Mouse (Mus musculus) heart, adult 2 months (tissue): ENCODE data around the gene Chl1. TPM values are rescaled to one million over a fixed set of nuclear protein-coding genes. Genes with fewer than 3 reads are reported as not detected.

Source experiments
- DNase-seq, 2 experiments: peaks; one replicate each; pipeline ENCODE4 v3.0.0; 2021
- H3K27ac ChIP-seq: fragments of 200-600 bp; 2 replicates; pipeline ENCODE4 v1.8.1; 2022
- H3K27me3 ChIP-seq: fragments of 200-500 bp; 2 replicates; pipeline ENCODE4 v1.6.1; 2012; ENCODE audit warnings: mild to moderate bottlenecking, low read length, inconsistent platforms, mixed read lengths; ENCODE audit not compliant: control insufficient read depth, insufficient read depth
- H3K36me3 ChIP-seq: fragments of 200-500 bp; 2 replicates; pipeline ENCODE4 v1.6.1; 2012; ENCODE audit warnings: low read length, inconsistent platforms; ENCODE audit not compliant: control insufficient read depth, insufficient read depth
- H3K4me1 ChIP-seq: fragments of 200-500 bp; 2 replicates; pipeline ENCODE4 v1.6.1; 2011; ENCODE audit warnings: low read length; ENCODE audit not compliant: control insufficient read depth, insufficient read depth
- H3K4me3 ChIP-seq: fragments of 200-600 bp; 2 replicates; pipeline ENCODE4 v1.8.1; 2022
- H3K79me2 ChIP-seq: fragments of 200-500 bp; replicated peaks from 2 replicates; pipeline ENCODE4 v1.6.1; 2012; ENCODE audit warnings: mild to moderate bottlenecking, inconsistent platforms, low read length, moderate library complexity, mixed read lengths; ENCODE audit not compliant: control insufficient read depth, insufficient read depth
- H3K9ac ChIP-seq: fragments of 200-500 bp; 2 replicates; pipeline ENCODE4 v1.6.1; 2012; ENCODE audit warnings: low read depth, mild to moderate bottlenecking, control low read depth, inconsistent platforms, low read length, mixed read lengths
- CTCF ChIP-seq: fragments of 200-600 bp; IDR thresholded peaks from 2 replicates; pipeline ENCODE4 v1.8.1; 2022; ENCODE audit warnings: antibody characterized with exemption, mild to moderate bottlenecking, moderate library complexity
- EP300 ChIP-seq: fragments of 200-500 bp; IDR thresholded peaks from 2 replicates; pipeline ENCODE4 v1.6.1; 2011; ENCODE audit warnings: low read depth, low read length, control low read depth; ENCODE audit not compliant: insufficient read depth
- POLR2A ChIP-seq: fragments of 200-500 bp; IDR thresholded peaks from 2 replicates; pipeline ENCODE4 v1.6.1; 2011; ENCODE audit warnings: mild to moderate bottlenecking, low read depth, low read length, control low read depth; ENCODE audit not compliant: insufficient read depth
- WGBS: fragments of 180-500 bp; shearing (Covaris S2); methylation state at CpG from one replicate; pipeline ENCODE4 v1.1.7; 2018; 5-methylcytosine and 5-hydroxymethylcytosine counted together
- intact Hi-C: fragments of 180-260 bp; cut with DNase I; formaldehyde crosslinking; loops from one replicate; pipeline ENCODE4 v1.15.1; 2025
- polyA plus RNA-seq: library from polyadenylated mRNA; depleted of rRNA; stranded (reverse); fragments of >200 nt; gene quantifications from 2 replicates; pipeline ENCODE4 v1.2.3, GENCODE M21; 2012
- total RNA-seq, 2 experiments: library from RNA; stranded (reverse); gene quantifications; 2 replicates each; pipeline ENCODE4 v1.2.3; 2021

Gene Chl1
- total and polyA plus RNA-seq, 3 experiments: 0.39 to 1.8 (median 0.84) TPM

DNA sequence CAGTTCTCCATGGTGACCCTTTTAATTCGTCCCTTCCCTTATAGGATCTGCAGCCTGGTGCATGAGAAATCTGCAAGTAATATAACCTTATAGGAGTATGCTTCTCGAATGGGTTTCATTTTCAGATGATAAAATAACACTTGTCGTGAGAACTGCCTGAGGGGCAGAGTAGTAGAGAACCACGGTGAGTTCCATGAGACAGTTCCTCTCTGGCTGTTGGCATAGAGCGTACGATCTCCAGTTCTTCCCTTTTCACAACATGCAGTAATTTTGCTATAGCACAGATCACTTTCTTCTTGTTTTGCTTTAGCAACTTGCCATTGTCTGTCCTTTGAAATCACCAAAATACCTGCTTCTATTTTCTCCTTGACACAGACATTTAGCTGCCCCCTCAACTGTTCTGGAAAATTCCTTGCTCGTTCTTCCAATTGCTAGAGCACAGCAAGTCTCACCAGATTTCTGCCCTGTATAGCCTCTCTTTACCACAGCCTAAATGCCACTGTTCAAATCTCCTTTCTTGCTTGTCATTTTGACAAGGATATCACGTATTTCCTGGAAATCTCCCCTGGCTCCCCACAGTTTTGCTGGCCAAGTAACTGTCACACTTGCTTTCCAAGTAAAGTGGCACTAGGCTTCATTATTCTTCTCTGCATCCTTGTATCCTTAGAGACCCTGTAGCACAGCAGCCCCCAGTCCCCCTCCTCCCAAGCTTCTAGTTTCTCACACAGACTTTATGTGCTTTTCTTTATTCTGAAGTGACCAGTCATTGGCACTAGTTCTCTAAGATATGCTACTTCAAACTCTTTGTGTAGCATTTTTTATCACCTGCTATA is 16.8 kb downstream of the Chl1 start:
- TF ChIP-seq POLR2A: no peak
- TF ChIP-seq CTCF: no peak
- TF ChIP-seq EP300: no peak
- H3K9ac ChIP-seq: no peak overlapping the region
- 56% methylated on average over 8 of the region's 8 CpGs for WGBS
- no peak for DNase-seq
- H3K36me3 ChIP-seq: no peaks in the 10 kb centered on the region
- no peaks in the 10 kb centered on the region for H3K79me2 ChIP-seq
- no peaks in the 10 kb centered on the region for H3K4me1 ChIP-seq
- H3K27me3 ChIP-seq: no peaks in the 10 kb centered on the region
- no peak overlapping the region for H3K27ac ChIP-seq
- intact Hi-C loops: no loop called here
- no peak overlapping the region for H3K4me3 ChIP-seq

- Histone ChIP-seq H3K79me2 (no peaks in the 10 kb centered on the region), H3K4me1 (no peaks in the 10 kb centered on the region), H3K4me3 (no peak overlapping the region), H3K36me3 (no peaks in the 10 kb centered on the region), H3K27ac (no peak overlapping the region), H3K9ac (no peak overlapping the region), H3K27me3 (no peaks in the 10 kb centered on the region)
- intact Hi-C loops: no loop called here
- no peak for DNase-seq
- TF ChIP-seq CTCF (no peak), EP300 (no peak), POLR2A (no peak)
Measured at GRCm38 (mm10) chr6:103533048-103533447, 22.7 kb downstream of the Chl1 start.

GRCm38 (mm10) chr6:103534027-103534426 is 23.6 kb downstream of the Chl1 start:
- no peaks in the 10 kb centered on the region for H3K36me3 ChIP-seq
- no peaks in the 10 kb centered on the region for H3K27me3 ChIP-seq
- no peaks in the 10 kb centered on the region for H3K79me2 ChIP-seq
- H3K27ac ChIP-seq: no peak overlapping the region
- WGBS: 71% methylated on average over 2 of the region's 2 CpGs
- no peak for TF ChIP-seq CTCF
- no peak for TF ChIP-seq POLR2A
- no peak for TF ChIP-seq EP300
- H3K4me1 ChIP-seq: no peaks in the 10 kb centered on the region
- DNase-seq: no peak
- no peak overlapping the region for H3K9ac ChIP-seq
- intact Hi-C loops: no loop called here
- H3K4me3 ChIP-seq: no peak overlapping the region

DNA sequence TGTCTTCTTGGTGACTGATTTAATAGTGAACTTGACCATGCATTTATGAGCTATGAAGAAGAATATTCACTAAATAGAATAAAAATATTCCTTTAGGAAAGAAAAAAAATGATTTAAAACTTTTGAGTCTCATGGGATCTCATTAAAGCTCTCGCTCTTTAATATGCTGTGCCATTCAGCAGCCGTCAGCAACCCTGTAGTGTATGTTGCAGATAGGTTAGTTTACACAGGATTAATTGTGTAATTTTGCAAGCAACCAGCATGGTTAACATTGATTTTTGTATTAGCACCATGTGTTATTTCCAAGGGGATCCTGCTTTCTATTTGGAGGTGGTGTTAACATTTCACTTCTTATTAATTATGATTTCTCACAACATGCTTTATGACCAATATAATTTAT is 32.2 kb downstream of the Chl1 start:
- H3K27ac ChIP-seq: no peak overlapping the region
- no peaks in the 10 kb centered on the region for H3K36me3 ChIP-seq
- no peaks in the 10 kb centered on the region for H3K4me1 ChIP-seq
- 83% methylated on average over 2 of the region's 2 CpGs for WGBS
- no peak overlapping the region for H3K4me3 ChIP-seq
- no peak overlapping the region for H3K9ac ChIP-seq
- TF ChIP-seq POLR2A (no peak), CTCF (no peak), EP300 (no peak)
- H3K27me3 ChIP-seq: no peaks in the 10 kb centered on the region
- no peaks in the 10 kb centered on the region for H3K79me2 ChIP-seq
- no peak for DNase-seq
- intact Hi-C loops: no loop called here

DNA sequence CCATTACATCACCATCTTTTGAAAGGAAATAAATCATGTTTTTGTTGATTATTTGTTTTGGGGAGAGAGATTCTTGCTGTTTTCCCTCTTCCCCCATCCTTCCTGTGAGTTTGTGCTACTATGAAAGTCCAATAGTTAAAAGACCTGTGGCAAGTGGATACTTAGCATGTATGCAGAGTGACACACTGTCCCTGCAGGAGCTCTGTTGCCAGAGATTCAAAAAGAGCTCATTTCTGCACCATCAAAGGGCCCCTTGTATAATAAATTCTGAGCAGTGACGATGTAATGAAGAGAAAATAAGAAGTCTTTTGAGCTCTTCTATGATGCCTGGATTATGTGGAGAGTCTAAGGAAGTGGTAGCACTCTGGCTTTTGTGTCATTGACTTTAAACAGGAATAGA is 33.4 kb downstream of the Chl1 start:
- no peaks in the 10 kb centered on the region for H3K27me3 ChIP-seq
- H3K27ac ChIP-seq: no peak overlapping the region
- H3K4me3 ChIP-seq: no peak overlapping the region
- TF ChIP-seq EP300: no peak
- no peak for TF ChIP-seq CTCF
- TF ChIP-seq POLR2A: no peak
- no peaks in the 10 kb centered on the region for H3K79me2 ChIP-seq
- WGBS: 35% methylated on average over 1 of the region's 1 CpGs
- no peaks in the 10 kb centered on the region for H3K4me1 ChIP-seq
- H3K36me3 ChIP-seq: no peaks in the 10 kb centered on the region
- no peak for DNase-seq
- H3K9ac ChIP-seq: no peak overlapping the region
- intact Hi-C loops: no loop called here

- no peak for DNase-seq
- 61% methylated on average over 3 of the region's 3 CpGs for WGBS
- Histone ChIP-seq H3K4me3 (no peak overlapping the region), H3K9ac (no peak overlapping the region), H3K36me3 (no peaks in the 10 kb centered on the region), H3K79me2 (no peaks in the 10 kb centered on the region), H3K27ac (no peak overlapping the region), H3K27me3 (no peaks in the 10 kb centered on the region), H3K4me1 (no peaks in the 10 kb centered on the region)
- intact Hi-C loops: no loop called here
- TF ChIP-seq POLR2A (no peak), CTCF (no peak), EP300 (no peak)
Measured at GRCm38 (mm10) chr6:103546314-103546713, 35.9 kb downstream of the Chl1 start.
